Mouse (Mus musculus) olfactory bulb, adult 2 months (tissue): ENCODE measurements around the gene Zmiz1.

Experiments
- CTCF ChIP-seq: fragments of 200-500 bp; IDR thresholded peaks from 2 replicates; pipeline ENCODE4 v1.5.1; 2012; ENCODE audit warnings: low read depth, mild to moderate bottlenecking, low read length, moderate library complexity; ENCODE audit not compliant: insufficient read depth
- POLR2A ChIP-seq: fragments of 200-500 bp; IDR thresholded peaks from 2 replicates; pipeline ENCODE4 v1.6.1; 2012; ENCODE audit warnings: mild to moderate bottlenecking, low read depth, low read length, moderate library complexity; ENCODE audit not compliant: insufficient read depth

DNA sequence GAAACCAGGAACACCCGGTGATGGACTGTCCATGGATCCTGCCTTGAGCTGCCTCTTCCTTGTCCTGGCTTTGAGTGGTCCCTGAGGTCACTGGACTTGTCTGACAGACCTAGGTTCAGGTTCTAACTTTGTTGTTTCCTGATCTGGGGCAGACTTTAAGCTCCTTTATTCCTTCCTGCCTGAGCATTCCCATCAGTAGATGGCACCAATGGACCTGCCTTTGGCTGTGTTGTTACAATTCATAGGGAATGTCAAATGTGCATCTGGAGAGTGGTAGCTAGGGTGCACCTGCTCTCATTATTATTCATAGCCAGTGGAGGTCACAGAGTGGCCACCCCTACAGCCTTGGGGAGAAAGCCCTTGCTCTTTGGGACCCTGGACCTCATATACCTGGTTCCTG is 99.5 kb downstream of the Zmiz1 start:
- no peak for TF ChIP-seq POLR2A
- no peak for TF ChIP-seq CTCF
